Mouse (Mus musculus) neural tube, embryonic 14.5 days (tissue): ENCODE measurements at regions not wholly inside any gene's neighbourhood (a gene's known extent, or its start where the extent isn't known, plus 50 kb on each side); places are given as distances from the start of the nearest gene placed in this dataset.

ENCODE experiments used
- ATAC-seq: fragments of 200-750 bp; cut with Nextera tagmentation; 2 replicates; pipeline ENCODE4 v1.8.0; 2017; ENCODE audit warnings: low read depth, mild to moderate bottlenecking, moderate TSS enrichment, moderate library complexity
- H3K27ac ChIP-seq: fragments of 300-500 bp; sonication (generic); 2 replicates; pipeline ENCODE4 v1.5.1; 2014; ENCODE audit warnings: low read depth, mild to moderate bottlenecking, control low read depth, low read length, moderate library complexity, mixed read lengths
- H3K27me3 ChIP-seq: fragments of 300-500 bp; sonication (generic); 2 replicates; pipeline ENCODE4 v1.6.1; 2014; ENCODE audit warnings: low read length; ENCODE audit not compliant: control insufficient read depth, insufficient read depth
- H3K36me3 ChIP-seq: fragments of 300-500 bp; sonication (generic); 2 replicates; pipeline ENCODE4 v1.6.1; 2014; ENCODE audit warnings: low read length, mixed read lengths; ENCODE audit not compliant: control insufficient read depth, insufficient read depth
- H3K4me1 ChIP-seq: fragments of 300-500 bp; sonication (generic); 2 replicates; pipeline ENCODE4 v1.6.1; 2014; ENCODE audit warnings: low read length; ENCODE audit not compliant: control insufficient read depth, insufficient read depth
- H3K4me2 ChIP-seq: fragments of 300-500 bp; sonication (generic); 2 replicates; pipeline ENCODE4 v1.6.1; 2014; ENCODE audit warnings: mild to moderate bottlenecking, low read depth, low read length, control low read depth
- H3K4me3 ChIP-seq: fragments of 300-500 bp; sonication (generic); 2 replicates; pipeline ENCODE4 v1.5.1; 2014; ENCODE audit warnings: low read depth, low read length, control low read depth, mixed read lengths
- H3K9ac ChIP-seq: fragments of 300-500 bp; sonication (generic); replicated peaks from 2 replicates; pipeline ENCODE4 v1.6.1; 2014; ENCODE audit warnings: low read depth, mild to moderate bottlenecking, control low read depth, low read length, mixed read lengths
- H3K9me3 ChIP-seq: fragments of 300-500 bp; sonication (generic); 2 replicates; pipeline ENCODE4 v1.6.1; 2016; ENCODE audit warnings: low read length; ENCODE audit not compliant: control insufficient read depth
- WGBS: fragments of 180-500 bp; shearing (Covaris S2); extraction: QIAGEN DNeasy Blood & Tissue Kit; methylation state at CpG from one replicate; pipeline ENCODE4 v1.1.7; 2014; 5-methylcytosine and 5-hydroxymethylcytosine counted together

DNA sequence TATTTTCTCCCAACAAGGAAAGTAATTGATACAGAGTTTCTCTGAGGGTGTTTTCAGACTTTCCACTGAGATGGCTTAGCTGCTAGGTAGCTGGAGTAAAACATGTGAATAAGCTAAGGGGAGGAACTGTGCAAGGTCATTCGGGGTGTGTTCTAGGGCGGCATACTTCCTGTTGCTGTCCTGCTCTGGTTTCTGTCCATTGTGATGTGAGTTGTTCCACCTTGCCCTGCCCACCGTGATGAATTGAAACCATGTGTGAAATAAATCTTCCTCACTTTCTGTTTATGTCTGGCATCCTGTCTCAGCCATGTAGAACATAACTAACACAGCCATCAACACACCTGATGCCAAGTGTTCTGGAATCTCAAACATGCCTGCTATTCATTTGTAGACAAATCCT, 472.6 kb upstream of the Nrp1 start:
- Histone ChIP-seq H3K9ac (no peak overlapping the region), H3K27me3 (no peaks in the 10 kb centered on the region), H3K4me3 (no peak overlapping the region), H3K4me1 (no peaks in the 10 kb centered on the region), H3K4me2 (no peak overlapping the region), H3K36me3 (no peaks in the 10 kb centered on the region), H3K27ac (no peak overlapping the region), H3K9me3 (no peaks in the 10 kb centered on the region)
- no peak for ATAC-seq
- 76% methylated on average over 3 of the region's 3 CpGs for WGBS

DNA sequence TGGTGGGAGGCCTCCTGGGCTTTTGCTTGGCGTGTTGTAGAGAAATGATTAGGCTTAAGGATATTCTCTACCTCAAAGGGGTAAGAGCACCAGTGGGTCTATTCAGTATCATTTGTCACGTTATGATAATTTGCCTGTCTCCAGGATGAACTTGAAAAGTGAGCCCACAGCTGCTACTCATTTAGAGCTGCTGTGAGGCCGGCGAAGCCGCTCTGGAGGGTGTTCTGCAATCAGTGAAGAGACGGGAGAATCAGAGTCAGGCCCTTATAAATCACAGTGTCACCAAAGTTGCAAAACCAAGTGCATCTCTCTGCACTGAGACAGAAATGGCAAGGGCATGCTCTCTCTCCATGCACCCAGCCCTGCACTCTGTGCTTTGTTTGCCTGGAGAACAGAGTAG, 467.7 kb upstream of the Nrp1 start:
- H3K4me3 ChIP-seq = no peak overlapping the region
- H3K9ac ChIP-seq = no peak overlapping the region
- no peaks in the 10 kb centered on the region for H3K36me3 ChIP-seq
- no peaks in the 10 kb centered on the region for H3K27me3 ChIP-seq
- H3K27ac ChIP-seq = no peak overlapping the region
- no peak for ATAC-seq
- H3K4me1 ChIP-seq = no peaks in the 10 kb centered on the region
- WGBS = 23% methylated on average over 6 of the region's 6 CpGs
- no peaks in the 10 kb centered on the region for H3K9me3 ChIP-seq
- H3K4me2 ChIP-seq = no peak overlapping the region

DNA sequence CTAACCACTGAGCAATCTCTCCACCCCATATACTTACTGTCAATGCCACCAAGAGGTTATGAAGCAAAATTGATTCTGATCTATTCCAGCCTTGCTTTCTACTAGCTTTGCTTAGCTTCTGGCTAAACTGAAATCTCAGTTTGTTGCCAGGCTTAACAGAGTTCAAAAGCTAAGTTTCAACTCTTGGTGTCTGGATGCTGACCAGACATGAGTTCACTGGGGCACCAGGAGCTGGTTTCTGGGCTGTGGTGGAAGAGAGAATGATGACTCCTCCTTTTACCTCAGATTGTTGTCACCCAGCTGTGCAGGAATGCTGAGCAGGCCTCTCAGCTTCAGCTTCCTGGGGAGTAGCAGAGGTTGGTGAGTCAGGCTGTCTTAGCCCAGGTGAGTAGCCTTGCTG, 464.1 kb upstream of the Nrp1 start:
- no peak overlapping the region for H3K4me2 ChIP-seq
- H3K9ac ChIP-seq = no peak overlapping the region
- H3K27ac ChIP-seq = no peak overlapping the region
- H3K4me1 ChIP-seq = no peaks in the 10 kb centered on the region
- no peaks in the 10 kb centered on the region for H3K27me3 ChIP-seq
- no peak for ATAC-seq
- H3K9me3 ChIP-seq = no peaks in the 10 kb centered on the region
- no peaks in the 10 kb centered on the region for H3K36me3 ChIP-seq
- no peak overlapping the region for H3K4me3 ChIP-seq

DNA sequence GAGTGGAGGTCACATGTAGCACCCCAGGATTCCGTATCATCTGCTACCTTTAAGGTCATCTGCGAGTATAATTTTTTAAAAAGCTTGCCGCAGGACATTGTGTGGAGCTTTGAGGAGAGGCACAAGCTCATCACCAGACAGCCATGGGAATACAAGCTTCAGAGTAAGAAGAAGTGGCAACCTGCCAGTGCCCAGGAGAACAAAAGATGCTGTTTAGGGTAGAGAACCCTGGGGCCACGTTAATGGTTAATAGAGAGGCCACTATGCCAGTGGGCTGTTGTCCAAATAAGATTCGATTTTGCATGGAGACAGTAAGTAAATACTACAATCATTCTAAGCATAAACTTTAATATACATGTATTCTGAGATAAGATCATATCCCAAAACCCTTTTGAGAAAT, 450.0 kb upstream of the Nrp1 start:
- Histone ChIP-seq H3K27ac (no peak overlapping the region), H3K4me3 (no peak overlapping the region), H3K4me2 (no peak overlapping the region), H3K9me3 (no peaks in the 10 kb centered on the region), H3K9ac (no peak overlapping the region), H3K36me3 (no peaks in the 10 kb centered on the region), H3K27me3 (no peaks in the 10 kb centered on the region), H3K4me1 (no peaks in the 10 kb centered on the region)
- no peak for ATAC-seq
- 71% methylated on average over 5 of the region's 5 CpGs for WGBS

DNA sequence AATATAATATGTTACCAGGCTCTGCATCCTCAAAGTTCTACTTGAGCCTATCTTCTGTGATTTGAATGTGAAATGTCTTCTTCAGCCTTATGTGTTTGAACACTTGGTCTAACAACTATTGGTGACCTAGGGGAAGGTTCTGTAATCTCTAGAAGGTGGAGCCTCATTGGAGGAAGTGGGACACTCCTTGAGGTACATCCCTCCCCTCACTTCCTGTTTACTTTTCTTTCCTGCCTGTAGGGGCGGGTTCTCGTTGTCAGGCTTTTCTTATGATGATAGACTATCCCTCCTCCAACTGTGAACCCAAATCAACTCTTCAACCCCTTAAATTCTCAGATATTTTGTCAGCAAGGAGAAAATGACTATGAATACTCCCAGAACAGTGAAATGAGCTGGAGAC, 448.8 kb upstream of the Nrp1 start:
- H3K36me3 ChIP-seq = no peaks in the 10 kb centered on the region
- H3K27me3 ChIP-seq = no peaks in the 10 kb centered on the region
- no peaks in the 10 kb centered on the region for H3K9me3 ChIP-seq
- ATAC-seq = no peak
- H3K4me1 ChIP-seq = no peaks in the 10 kb centered on the region
- no peak overlapping the region for H3K4me3 ChIP-seq
- H3K27ac ChIP-seq = no peak overlapping the region
- no peak overlapping the region for H3K9ac ChIP-seq
- no peak overlapping the region for H3K4me2 ChIP-seq
- 81% methylated on average over 2 of the region's 2 CpGs for WGBS

DNA sequence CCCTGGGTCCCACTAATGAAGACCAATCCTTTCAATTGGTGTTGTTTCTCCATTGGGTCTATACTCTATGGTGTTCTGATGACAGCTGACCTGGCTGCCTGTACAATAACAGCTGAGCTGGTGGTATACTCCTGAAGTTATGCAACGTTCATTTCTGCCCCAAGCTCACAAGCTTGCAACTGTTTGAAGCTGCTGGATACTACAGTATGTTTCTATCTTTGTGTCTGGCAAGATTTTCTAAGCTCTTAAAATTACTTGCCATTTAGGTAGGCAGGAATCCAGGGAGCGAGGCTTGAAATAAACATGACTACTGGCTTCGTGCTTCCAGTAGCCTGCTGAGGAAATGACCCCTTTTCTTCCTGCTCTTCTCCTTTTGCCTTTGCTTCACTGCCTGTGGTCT, 444.3 kb upstream of the Nrp1 start:
- H3K9me3 ChIP-seq = no peaks in the 10 kb centered on the region
- no peak for ATAC-seq
- H3K4me3 ChIP-seq = no peak overlapping the region
- 0 out of 2 replicates have a peak, but pooled peaks cover 2% of the 10 kb centered on the region for H3K4me1 ChIP-seq
- WGBS = 89% methylated on average over 3 of the region's 3 CpGs
- no peaks in the 10 kb centered on the region for H3K36me3 ChIP-seq
- H3K9ac ChIP-seq = no peak overlapping the region
- no peaks in the 10 kb centered on the region for H3K27me3 ChIP-seq
- no peak overlapping the region for H3K4me2 ChIP-seq
- no peak overlapping the region for H3K27ac ChIP-seq

DNA sequence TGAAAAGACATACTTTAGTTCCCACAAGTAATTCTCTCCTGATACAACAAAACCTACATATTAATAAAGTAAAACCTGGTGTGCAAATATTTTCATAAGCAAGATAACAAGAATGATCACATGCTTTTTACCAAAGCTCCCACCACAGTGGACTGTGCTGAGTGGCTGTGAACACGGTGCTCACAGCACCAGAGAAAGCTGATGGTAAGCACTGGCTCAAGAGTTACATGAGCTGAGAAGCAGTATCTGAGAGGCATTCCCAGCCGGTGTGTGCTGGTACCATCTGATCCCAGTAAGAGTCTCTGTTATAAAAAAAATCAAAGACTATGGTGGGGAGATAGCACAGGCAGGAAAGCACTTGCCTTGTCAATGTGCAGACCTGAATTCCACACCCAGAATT, 443.5 kb upstream of the Nrp1 start:
- ATAC-seq = no peak

DNA sequence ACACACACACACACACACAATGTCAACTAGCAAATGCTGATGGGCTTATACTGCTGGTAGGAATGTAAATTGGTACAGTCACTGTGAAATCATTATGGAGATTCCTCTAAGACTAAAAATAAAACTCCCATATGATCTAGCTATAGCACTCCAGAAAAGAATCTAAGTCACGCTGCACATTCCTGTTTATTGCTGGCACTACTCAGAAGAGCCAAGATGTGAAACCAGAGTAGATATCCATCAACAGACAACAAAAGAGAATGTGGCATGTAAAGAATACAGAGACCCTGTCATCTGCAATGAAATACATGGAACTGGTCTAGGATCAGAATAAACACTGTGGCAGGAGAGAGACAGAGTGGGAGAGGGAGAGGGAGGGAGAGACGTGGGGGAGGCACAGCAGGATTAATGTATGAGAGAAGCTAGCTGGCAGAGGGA, 442.8 kb upstream of the Nrp1 start:
- Histone ChIP-seq H3K36me3 (no peaks in the 10 kb centered on the region), H3K4me2 (no peak overlapping the region), H3K4me3 (no peak overlapping the region), H3K9ac (no peak overlapping the region), H3K4me1 (0 out of 2 replicates have a peak, but pooled peaks cover 2% of the 10 kb centered on the region), H3K27me3 (no peaks in the 10 kb centered on the region), H3K9me3 (no peaks in the 10 kb centered on the region), H3K27ac (no peak overlapping the region)
- WGBS = 23% methylated on average over 2 of the region's 2 CpGs
- no peak for ATAC-seq

More for the DNA sequence above, 443.5 kb upstream of the Nrp1 start:
- 83% methylated on average over 2 of the region's 2 CpGs for WGBS
- no peak overlapping the region for H3K4me2 ChIP-seq
- H3K4me1 ChIP-seq = 0 out of 2 replicates have a peak, but pooled peaks cover 2% of the 10 kb centered on the region
- H3K4me3 ChIP-seq = no peak overlapping the region
- no peaks in the 10 kb centered on the region for H3K9me3 ChIP-seq
- no peak overlapping the region for H3K9ac ChIP-seq
- H3K27me3 ChIP-seq = no peaks in the 10 kb centered on the region
- H3K27ac ChIP-seq = no peak overlapping the region
- no peaks in the 10 kb centered on the region for H3K36me3 ChIP-seq

DNA sequence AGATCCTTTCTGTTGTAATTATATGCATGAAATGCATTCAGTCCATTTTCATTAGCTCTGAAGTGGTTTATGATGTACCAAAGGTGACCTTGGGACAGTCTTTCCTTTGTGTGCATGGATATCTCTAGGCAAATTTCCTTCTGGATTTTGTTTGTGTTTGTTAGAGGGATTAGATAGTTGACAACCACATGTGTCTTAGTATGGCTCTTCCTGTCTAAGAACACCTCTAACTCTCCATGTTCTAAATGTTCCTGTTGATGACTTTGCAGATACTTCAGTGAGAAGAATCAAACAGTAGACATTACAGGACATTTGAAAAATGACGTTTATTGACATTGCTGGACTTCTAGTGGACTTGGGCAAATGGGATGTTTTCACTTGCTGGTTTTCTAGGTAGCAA, 436.5 kb upstream of the Nrp1 start:
- H3K4me2 ChIP-seq = no peak overlapping the region
- H3K4me3 ChIP-seq = no peak overlapping the region
- H3K4me1 ChIP-seq = no peaks in the 10 kb centered on the region
- no peaks in the 10 kb centered on the region for H3K27me3 ChIP-seq
- WGBS = 89% methylated on average over 1 of the region's 1 CpGs
- ATAC-seq = no peak
- H3K27ac ChIP-seq = no peak overlapping the region
- H3K36me3 ChIP-seq = no peaks in the 10 kb centered on the region
- no peak overlapping the region for H3K9ac ChIP-seq
- H3K9me3 ChIP-seq = no peaks in the 10 kb centered on the region

DNA sequence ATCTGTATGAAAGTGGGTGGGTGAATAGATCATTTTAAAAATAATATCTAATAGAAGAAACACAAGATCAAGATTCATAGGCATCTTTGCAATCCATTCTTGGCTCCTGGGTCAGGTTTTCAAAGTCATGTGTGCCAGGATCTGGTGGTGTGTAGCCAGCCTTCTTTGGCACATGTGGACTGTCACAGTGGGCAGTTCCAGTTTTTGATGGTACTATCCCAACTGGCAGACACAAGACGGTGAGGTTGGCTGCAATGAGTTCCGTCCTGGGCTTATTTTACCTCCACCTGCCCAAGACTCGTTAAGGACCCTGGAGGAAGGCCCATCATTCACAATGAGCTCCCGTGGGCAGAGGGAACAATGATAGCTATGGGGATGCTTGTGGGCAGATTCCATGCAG, 435.1 kb upstream of the Nrp1 start:
- H3K4me3 ChIP-seq = no peak overlapping the region
- 84% methylated on average over 4 of the region's 4 CpGs for WGBS
- no peaks in the 10 kb centered on the region for H3K4me1 ChIP-seq
- no peaks in the 10 kb centered on the region for H3K27me3 ChIP-seq
- H3K4me2 ChIP-seq = no peak overlapping the region
- H3K9ac ChIP-seq = no peak overlapping the region
- no peak overlapping the region for H3K27ac ChIP-seq
- ATAC-seq = no peak
- H3K9me3 ChIP-seq = no peaks in the 10 kb centered on the region
- H3K36me3 ChIP-seq = no peaks in the 10 kb centered on the region
